Mouse (Mus musculus) intestine, postnatal 0 days (tissue): ENCODE results near the gene Gm10721. TPM values are rescaled to one million over a fixed set of nuclear protein-coding genes. Genes with fewer than 3 reads are reported as not detected.
"Not testable (repeated sequence)": the region's sequence is repeated elsewhere in the genome, so short reads cannot be mapped to it uniquely, and the experiment has no call there.

Source experiments
- ATAC-seq: fragments of 200-750 bp; cut with Nextera tagmentation; 2 replicates; pipeline ENCODE4 v1.8.0; 2017; ENCODE audit warnings: mild to moderate bottlenecking, moderate TSS enrichment, moderate library complexity
- H3K27ac ChIP-seq: fragments of 300-500 bp; sonication (generic); 2 replicates; pipeline ENCODE4 v1.5.1; 2014; ENCODE audit warnings: mild to moderate bottlenecking, low read depth, low read length, moderate library complexity
- H3K27me3 ChIP-seq: fragments of 300-500 bp; sonication (generic); replicated peaks from 2 replicates; pipeline ENCODE4 v1.6.1; 2014; ENCODE audit warnings: low read length, mixed read lengths; ENCODE audit not compliant: control insufficient read depth, insufficient read depth
- H3K36me3 ChIP-seq: fragments of 300-500 bp; sonication (generic); 2 replicates; pipeline ENCODE4 v1.6.1; 2014; ENCODE audit warnings: mild to moderate bottlenecking, moderate library complexity; ENCODE audit not compliant: control insufficient read depth, insufficient read depth
- H3K4me1 ChIP-seq: fragments of 300-500 bp; sonication (generic); replicated peaks from 2 replicates; pipeline ENCODE4 v1.6.1; 2014; ENCODE audit warnings: antibody characterized with exemption, low read length, mixed read lengths; ENCODE audit not compliant: control insufficient read depth, insufficient read depth
- H3K4me2 ChIP-seq: fragments of 300-500 bp; sonication (generic); replicated peaks from 2 replicates; pipeline ENCODE4 v1.6.1; 2014; ENCODE audit warnings: low read depth, mild to moderate bottlenecking, moderate library complexity
- H3K4me3 ChIP-seq: fragments of 300-500 bp; sonication (generic); 2 replicates; pipeline ENCODE4 v1.5.1; 2014; ENCODE audit warnings: low read depth, low read length
- H3K9ac ChIP-seq: fragments of 300-500 bp; sonication (generic); 2 replicates; pipeline ENCODE4 v1.6.1; 2014; ENCODE audit warnings: mild to moderate bottlenecking, low read depth, low read length
- H3K9me3 ChIP-seq: fragments of 300-500 bp; sonication (generic); 2 replicates; pipeline ENCODE4 v1.6.1; 2016; ENCODE audit warnings: mixed run types; ENCODE audit not compliant: control insufficient read depth
- WGBS: fragments of 180-500 bp; shearing (Covaris S2); extraction: QIAGEN DNeasy Blood & Tissue Kit; methylation state at CpG from one replicate; pipeline ENCODE4 v1.1.7; 2014; 5-methylcytosine and 5-hydroxymethylcytosine counted together
- microRNA-seq: library from miRNA; unstranded; fragments of <30 nt; microRNA quantifications from one replicate; pipeline ENCODE4, GENCODE M21; 2016
- polyA plus RNA-seq: library from polyadenylated mRNA; unstranded; fragments of >200 nt; fragmentation: Nextera tagmentation; extraction: Ambion mirVana; gene quantifications from 2 replicates; pipeline ENCODE4 v1.2.1, GENCODE M21; 2015

Gm10721 gene
- polyA plus RNA-seq, 1 experiment from 2014 or later: not detected

- not testable (repeated sequence) for H3K4me1 ChIP-seq, ATAC-seq, H3K4me3 ChIP-seq, H3K9ac ChIP-seq, H3K27ac ChIP-seq, H3K9me3 ChIP-seq, H3K4me2 ChIP-seq, H3K36me3 ChIP-seq, H3K27me3 ChIP-seq
- 68% methylated on average over 6 of the region's 8 CpGs for WGBS
Observed at GRCm38 (mm10) chr9:3036577-3036976, 23.6 kb downstream of the Gm10721 start, which contains the start of gene Gm10715. Gene Gm10715, plus strand, starts transcription at chr9:3036877.

- H3K4me2 ChIP-seq, ATAC-seq: not testable (repeated sequence)
Observed at GRCm38 (mm10) chr9:3038161-3038560, 25.2 kb downstream of the Gm10721 start.

More at GRCm38 (mm10) chr9:3038161-3038560, 25.2 kb downstream of the Gm10721 start:
- not testable (repeated sequence) for H3K27me3 ChIP-seq, H3K9me3 ChIP-seq, H3K4me3 ChIP-seq, H3K36me3 ChIP-seq, H3K4me1 ChIP-seq, H3K27ac ChIP-seq, H3K9ac ChIP-seq
- 62% methylated on average over 4 of the region's 4 CpGs for WGBS

Small RNAs within 50 kb of the gene (microRNA-seq; reads per million reads assigned to microRNA genes)
- gene Mir101c: not detected

Other genes starting within 250 kb of the Gm10721 start
- not detected in 2 replicates for gene Gm10722, start 12.2 kb upstream of the Gm10721 start, polyA plus RNA-seq
- not detected in 2 replicates for gene Gm11168, start 9.8 kb upstream of the Gm10721 start, polyA plus RNA-seq
- not detected in 2 replicates for gene Gm10720, start 2.5 kb downstream of the Gm10721 start, polyA plus RNA-seq
- gene Gm10719, start 4.3 kb downstream of the Gm10721 start, polyA plus RNA-seq: 0.50 TPM in 1 of 2 replicates, not detected in the other
- 0.41 and 0.43 TPM in 2 replicates for gene Gm10718, start 10.4 kb downstream of the Gm10721 start, polyA plus RNA-seq
- gene Gm10717, start 12.3 kb downstream of the Gm10721 start, polyA plus RNA-seq: 0.25 and 0.29 TPM in 2 replicates
- not detected in 2 replicates for gene Gm17535, start 21.5 kb downstream of the Gm10721 start, polyA plus RNA-seq
- not detected in 2 replicates for gene Gm10715, start 23.7 kb downstream of the Gm10721 start, polyA plus RNA-seq